Mouse (Mus musculus) spleen, adult 2 months (tissue): Measurements from ENCODE around the gene Ewsr1.

Source experiments
- CTCF ChIP-seq: fragments of 200-500 bp; IDR thresholded peaks from 2 replicates; pipeline ENCODE4 v1.5.1; 2011; ENCODE audit warnings: mild to moderate bottlenecking, inconsistent platforms; ENCODE audit not compliant: insufficient read depth, insufficient read length, insufficient replicate concordance; ENCODE audit errors: extremely low read depth
- POLR2A ChIP-seq: fragments of 200-500 bp; IDR thresholded peaks from 2 replicates; pipeline ENCODE4 v1.6.1; 2011; ENCODE audit warnings: low read depth, low read length, inconsistent platforms

- TF ChIP-seq POLR2A (no peak), CTCF (no peak)
Measured at GRCm38 (mm10) chr11:5132751-5133150, 33.7 kb upstream of the Ewsr1 start.
